Mouse (Mus musculus) lung, postnatal 0 days (tissue): Measurements from ENCODE around the gene Aldh1a2.

Experiments used
- CTCF ChIP-seq: IDR thresholded peaks from 2 replicates; pipeline ENCODE4 v1.5.1; 2016; ENCODE audit warnings: antibody characterized with exemption, mild to moderate bottlenecking
- EP300 ChIP-seq: IDR thresholded peaks from 2 replicates; pipeline ENCODE4 v1.6.1; 2016; ENCODE audit warnings: antibody characterized with exemption, mild to moderate bottlenecking, control low read depth

- no peak for TF ChIP-seq CTCF
- no peak for TF ChIP-seq EP300
Measured at GRCm38 (mm10) chr9:71317096-71317920, 101.7 kb downstream of the Aldh1a2 start.
